Mouse (Mus musculus) bone marrow, adult 2 months (tissue): ENCODE measurements around the gene Col25a1.

Source experiments
- CTCF ChIP-seq: fragments of 200-500 bp; IDR thresholded peaks from 2 replicates; pipeline ENCODE4 v1.5.1; 2011; ENCODE audit warnings: low read length, control low read depth; ENCODE audit not compliant: control insufficient read depth, insufficient read depth
- POLR2A ChIP-seq: fragments of 200-500 bp; IDR thresholded peaks from 2 replicates; pipeline ENCODE4 v1.6.1; 2011; ENCODE audit warnings: low read depth, mild to moderate bottlenecking, control low read depth, low read length, borderline replicate concordance; ENCODE audit not compliant: control insufficient read depth

DNA sequence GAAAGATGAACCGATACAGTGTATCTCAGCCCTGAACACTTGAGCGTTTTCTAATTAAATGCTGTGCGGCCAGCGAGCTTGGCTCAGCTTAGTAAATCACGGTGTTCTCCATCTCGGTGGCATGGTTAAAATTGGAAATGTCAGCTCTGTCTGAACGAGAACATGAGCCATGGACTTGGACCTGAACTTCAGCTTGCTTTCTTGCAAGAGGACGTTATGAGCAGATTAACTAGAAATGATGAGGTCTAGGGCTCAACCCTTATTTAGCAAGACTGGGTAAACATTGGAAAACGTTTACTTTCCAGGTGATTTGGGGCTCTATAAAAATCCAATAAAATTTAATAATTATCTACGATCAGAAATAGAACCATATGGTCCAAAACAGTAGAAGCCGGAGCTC, 83.3 kb downstream of the Col25a1 start:
- no peak for TF ChIP-seq POLR2A
- no peak for TF ChIP-seq CTCF
